Mouse (Mus musculus): ENCODE results near the gene 1110008L16Rik. TPM values are rescaled to one million over a fixed set of nuclear protein-coding genes. Genes with fewer than 3 reads are reported as not detected.
"Not testable (repeated sequence)": the region's sequence is repeated elsewhere in the genome, so short reads cannot be mapped to it uniquely, and the experiment has no call there.

The 1110008L16Rik gene
- polyA plus RNA-seq, 1 experiment from 2014 or later, result 12.1 TPM

DNA sequence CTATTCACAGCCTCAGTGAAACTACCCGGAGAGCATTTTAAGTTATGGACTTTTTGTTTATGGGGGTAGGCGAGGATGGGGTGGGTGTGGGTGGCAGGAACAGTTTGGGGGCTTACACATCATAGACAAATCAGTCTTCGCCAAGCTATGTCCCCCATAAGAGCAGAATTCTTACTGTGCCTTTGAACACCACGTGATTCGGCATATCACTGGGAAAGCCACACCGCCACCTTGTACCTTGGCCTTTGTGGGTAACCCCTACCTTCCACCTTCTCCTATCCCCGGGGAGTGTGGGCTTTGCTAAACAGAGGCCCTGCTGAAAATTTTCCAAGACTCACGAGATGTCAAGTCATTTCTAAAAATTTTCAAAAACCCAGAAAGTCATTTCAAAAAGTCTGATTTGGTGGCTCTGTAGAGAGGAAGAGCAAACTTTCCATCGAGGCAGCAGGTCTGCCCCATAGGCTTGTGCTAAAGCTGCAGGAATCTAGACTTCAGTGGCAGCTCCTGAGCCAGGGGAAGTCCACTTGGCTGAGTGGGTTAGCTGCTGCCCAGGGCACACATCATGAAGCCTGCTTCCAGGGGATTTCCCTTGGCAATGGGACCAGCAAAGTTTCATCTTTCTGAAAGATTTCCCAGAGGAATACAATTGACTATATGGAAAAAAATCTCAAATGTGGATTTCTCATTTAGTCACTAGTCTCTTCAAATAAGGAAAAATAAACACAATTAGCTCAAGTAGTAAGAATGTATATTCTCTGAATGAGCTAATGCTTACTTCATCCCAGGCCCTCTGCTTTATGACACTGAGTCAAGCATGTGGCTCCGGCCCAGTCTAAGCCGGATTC, 93.6 kb downstream of the 1110008L16Rik start:
- H3K4me3 ChIP-seq (ENCODE audit: low read depth, low read length), result no peak overlapping the region
- no peak for DNase-seq (ENCODE audit: low spot score)
- 89% methylated on average over 11 of the region's 11 CpGs for WGBS

DNA sequence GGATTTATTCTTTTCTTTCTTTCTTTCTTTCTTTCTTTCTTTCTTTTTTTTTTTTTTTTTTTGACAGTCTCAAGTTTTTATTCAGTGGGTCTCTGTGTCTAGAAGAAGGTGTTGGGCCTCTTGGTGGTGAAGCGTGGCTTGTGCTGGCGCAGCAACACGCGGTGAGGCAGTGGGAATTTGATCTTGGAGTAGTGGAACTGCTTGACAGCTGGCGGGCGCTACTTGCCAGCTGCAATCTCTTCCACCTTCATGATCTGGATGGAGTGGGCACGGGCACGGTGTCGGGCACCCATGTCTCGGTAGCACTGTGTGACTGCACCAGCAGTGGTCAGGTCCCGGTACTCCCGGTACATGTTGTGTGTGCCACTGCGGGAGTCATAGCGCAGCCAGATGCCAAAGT, 96.2 kb downstream of the 1110008L16Rik start:
- 93% methylated on average over 14 of the region's 14 CpGs for WGBS
- not testable (repeated sequence) for H3K4me3 ChIP-seq (ENCODE audit: low read depth, low read length); DNase-seq (ENCODE audit: low spot score); H3K36me3 ChIP-seq (ENCODE audit: control insufficient read depth, insufficient read depth, low read length); H3K4me2 ChIP-seq (ENCODE audit: low read length); H3K9me3 ChIP-seq (replicated peaks; ENCODE audit: control insufficient read depth, low read length); H3K27ac ChIP-seq (ENCODE audit: low read depth, low read length); H3K27me3 ChIP-seq (replicated peaks; ENCODE audit: control insufficient read depth, insufficient read depth, low read length); ATAC-seq; H3K9ac ChIP-seq (ENCODE audit: low read length)
- H3K4me1 ChIP-seq (ENCODE audit: control insufficient read depth, insufficient read depth, low read length), result peaks cover 10% of the 10 kb centered on the region

More for the DNA sequence above, 93.6 kb downstream of the 1110008L16Rik start:
- Histone ChIP-seq H3K9ac (ENCODE audit: low read length) (no peak overlapping the region), H3K4me1 (ENCODE audit: control insufficient read depth, insufficient read depth, low read length) (no peaks in the 10 kb centered on the region), H3K9me3 (replicated peaks; ENCODE audit: control insufficient read depth, low read length) (no peaks in the 10 kb centered on the region), H3K27ac (ENCODE audit: low read depth, low read length) (no peak overlapping the region), H3K27me3 (replicated peaks; ENCODE audit: control insufficient read depth, insufficient read depth, low read length) (no peaks in the 10 kb centered on the region), H3K36me3 (ENCODE audit: control insufficient read depth, insufficient read depth, low read length) (no peaks in the 10 kb centered on the region), H3K4me2 (ENCODE audit: low read length) (no peak overlapping the region)
- ATAC-seq, result no peak

DNA sequence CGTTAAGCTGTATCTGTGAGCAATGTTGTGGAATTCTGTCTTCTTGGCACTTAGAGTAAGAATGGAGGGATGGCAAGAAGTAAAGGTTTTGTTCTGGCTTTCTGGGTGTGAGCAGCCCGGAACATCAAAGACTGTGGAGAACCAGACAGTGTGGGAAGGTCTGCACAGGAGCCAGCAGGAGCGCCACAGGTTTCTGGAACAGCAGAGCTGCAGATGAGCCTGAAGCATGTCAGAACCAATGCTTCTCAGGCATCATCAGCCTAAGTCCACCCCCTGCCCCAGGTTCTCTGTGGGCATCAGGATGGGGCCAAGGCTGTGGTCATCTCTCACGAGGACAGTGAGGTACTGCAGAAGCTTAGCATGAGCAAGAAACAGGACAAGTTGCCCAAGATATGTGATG, 97.2 kb downstream of the 1110008L16Rik start:
- Histone ChIP-seq H3K9ac (ENCODE audit: low read length) (no peak overlapping the region), H3K27me3 (replicated peaks; ENCODE audit: control insufficient read depth, insufficient read depth, low read length) (no peaks in the 10 kb centered on the region), H3K36me3 (ENCODE audit: control insufficient read depth, insufficient read depth, low read length) (no peaks in the 10 kb centered on the region), H3K9me3 (replicated peaks; ENCODE audit: control insufficient read depth, low read length) (no peaks in the 10 kb centered on the region), H3K27ac (ENCODE audit: low read depth, low read length) (no peak overlapping the region), H3K4me1 (ENCODE audit: control insufficient read depth, insufficient read depth, low read length) (peaks cover 10% of the 10 kb centered on the region), H3K4me3 (ENCODE audit: low read depth, low read length) (no peak overlapping the region), H3K4me2 (ENCODE audit: low read length) (no peak overlapping the region)
- ATAC-seq (no peak), DNase-seq (ENCODE audit: low spot score) (no peak)
- WGBS, result 94% methylated on average over 4 of the region's 4 CpGs

DNA sequence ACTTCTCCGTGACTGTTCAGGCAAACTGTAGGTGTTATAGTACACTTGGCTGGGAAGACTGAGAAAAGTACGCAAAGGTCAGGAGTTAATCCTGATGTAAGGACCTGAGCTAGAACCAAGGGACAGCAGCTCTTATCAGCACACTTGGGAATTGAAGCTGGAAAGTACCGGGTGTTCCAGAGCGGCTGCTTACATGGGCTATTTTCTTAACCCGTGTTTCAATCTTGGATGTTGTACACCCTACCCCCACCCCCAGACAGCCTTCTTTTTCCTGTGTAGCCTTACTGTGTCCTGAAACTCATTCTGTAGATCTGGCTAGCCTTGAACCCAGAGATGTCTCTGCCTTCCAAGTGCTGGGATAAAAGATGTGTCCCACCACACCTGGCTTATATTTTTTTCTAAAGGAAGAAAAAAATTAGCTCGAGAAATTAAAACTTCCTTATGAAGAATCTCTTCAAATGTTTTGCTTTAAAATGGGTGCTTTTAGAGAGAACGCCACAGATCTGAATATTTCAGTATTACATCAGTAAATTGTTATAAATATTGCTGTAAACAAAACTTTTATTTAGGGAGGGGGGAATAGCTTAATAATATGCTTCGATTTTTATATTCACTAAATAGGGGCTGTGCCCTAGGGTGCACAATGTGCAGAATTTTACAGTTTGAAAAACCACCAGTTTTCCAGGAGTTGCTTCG, 98.3 kb downstream of the 1110008L16Rik start:
- ATAC-seq (no peak), DNase-seq (ENCODE audit: low spot score) (no peak)
- H3K4me3 ChIP-seq (ENCODE audit: low read depth, low read length), result peak overlapping the region; percentile 70
- no peaks in the 10 kb centered on the region for H3K9me3 ChIP-seq (replicated peaks; ENCODE audit: control insufficient read depth, low read length)
- H3K9ac ChIP-seq (ENCODE audit: low read length), result peak overlapping the region; percentile 76
- 75% methylated on average over 9 of the region's 9 CpGs for WGBS
- peak overlapping the region; percentile 82 for H3K4me2 ChIP-seq (ENCODE audit: low read length)
- H3K27me3 ChIP-seq (replicated peaks; ENCODE audit: control insufficient read depth, insufficient read depth, low read length), result no peaks in the 10 kb centered on the region
- no peaks in the 10 kb centered on the region for H3K36me3 ChIP-seq (ENCODE audit: control insufficient read depth, insufficient read depth, low read length)
- peaks cover 10% of the 10 kb centered on the region for H3K4me1 ChIP-seq (ENCODE audit: control insufficient read depth, insufficient read depth, low read length)
- peak overlapping the region; percentile 89 for H3K27ac ChIP-seq (ENCODE audit: low read depth, low read length)

DNA sequence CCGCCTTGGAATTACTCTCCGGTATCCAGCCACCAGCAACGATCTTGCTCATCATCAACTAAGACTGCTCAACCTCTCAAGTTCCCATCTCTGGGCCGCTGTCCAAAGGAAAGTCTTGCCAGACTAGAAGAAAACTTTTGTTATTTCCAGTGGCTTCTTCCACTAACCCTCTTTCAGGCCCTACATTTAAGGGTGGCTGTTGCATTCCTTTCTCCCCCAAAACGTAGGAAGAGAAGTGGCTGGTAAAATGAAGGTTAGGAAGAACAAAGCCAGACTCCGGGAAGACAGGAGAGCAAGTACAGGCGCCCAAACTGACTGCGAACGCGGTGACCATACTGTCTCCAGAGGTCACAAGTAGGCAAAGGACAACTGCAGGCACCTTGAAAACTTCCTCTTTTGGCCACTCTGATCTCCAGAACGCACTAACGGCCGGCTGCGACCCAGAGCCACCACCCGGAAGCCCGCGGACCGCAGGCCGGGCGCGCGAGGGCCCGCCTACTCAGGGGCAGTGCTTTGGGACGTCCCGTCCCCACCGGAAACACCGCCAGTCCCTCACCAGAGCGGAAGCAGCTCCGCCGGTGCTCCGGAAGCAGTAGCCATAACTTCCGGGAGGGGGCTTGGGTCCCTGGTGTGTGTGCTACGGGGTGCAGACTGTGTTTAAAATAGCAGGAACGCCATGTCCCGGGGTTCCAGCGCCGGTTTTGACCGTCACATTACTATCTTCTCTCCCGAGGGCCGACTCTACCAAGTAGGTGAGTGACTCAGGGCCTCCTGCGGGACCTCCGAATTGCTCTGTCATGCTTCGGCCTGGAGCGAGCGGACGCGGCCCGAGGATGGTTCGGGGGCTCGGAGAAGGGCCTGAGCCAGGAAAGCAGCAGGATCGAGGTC, 99.1 kb downstream of the 1110008L16Rik start:
- peak overlapping the region; percentile 70 for H3K4me3 ChIP-seq (ENCODE audit: low read depth, low read length)
- no peaks in the 10 kb centered on the region for H3K27me3 ChIP-seq (replicated peaks; ENCODE audit: control insufficient read depth, insufficient read depth, low read length)
- no peaks in the 10 kb centered on the region for H3K9me3 ChIP-seq (replicated peaks; ENCODE audit: control insufficient read depth, low read length)
- H3K27ac ChIP-seq (ENCODE audit: low read depth, low read length), result peak overlapping the region; percentile 89
- no peaks in the 10 kb centered on the region for H3K36me3 ChIP-seq (ENCODE audit: control insufficient read depth, insufficient read depth, low read length)
- H3K4me1 ChIP-seq (ENCODE audit: control insufficient read depth, insufficient read depth, low read length), result peaks cover 10% of the 10 kb centered on the region
- 1% methylated on average over 51 of the region's 51 CpGs for WGBS
- ATAC-seq (peak; percentile 99), DNase-seq (ENCODE audit: low spot score) (peak; percentile 97)
- H3K9ac ChIP-seq (ENCODE audit: low read length), result peak overlapping the region; percentile 76
- H3K4me2 ChIP-seq (ENCODE audit: low read length), result peak overlapping the region; percentile 82

DNA sequence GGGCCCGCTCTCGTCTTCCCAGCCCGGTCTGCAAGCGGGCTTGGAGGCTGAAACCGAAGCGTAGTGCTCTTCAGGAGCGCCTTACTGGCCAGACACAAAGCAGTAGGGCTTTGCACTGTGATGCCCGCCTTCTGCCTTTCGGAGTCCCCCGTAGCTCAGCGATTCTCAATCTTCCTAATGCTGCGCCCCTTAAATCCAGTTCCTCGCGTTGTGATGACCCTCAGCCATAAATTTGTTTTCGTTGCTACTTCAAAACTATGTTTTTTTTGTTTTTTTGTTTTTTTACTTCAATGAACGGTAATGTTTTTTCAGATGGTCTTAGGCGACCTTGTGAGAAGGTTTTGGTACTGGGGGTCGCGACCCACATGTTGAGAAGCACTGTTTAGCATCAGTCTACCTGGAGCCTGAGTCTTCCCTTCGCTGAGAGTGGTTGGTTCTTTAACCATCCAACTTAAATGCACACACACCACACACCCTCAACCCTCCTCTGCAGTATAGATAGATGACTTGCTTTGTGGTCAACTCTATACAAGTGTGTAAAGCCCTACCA, 99.8 kb downstream of the 1110008L16Rik start:
- DNase-seq (ENCODE audit: low spot score), result peak; percentile 6
- Histone ChIP-seq H3K4me1 (ENCODE audit: control insufficient read depth, insufficient read depth, low read length) (peaks cover 10% of the 10 kb centered on the region), H3K4me3 (ENCODE audit: low read depth, low read length) (peak overlapping the region; percentile 70), H3K36me3 (ENCODE audit: control insufficient read depth, insufficient read depth, low read length) (0 out of 2 replicates have a peak, but pooled peaks cover 3% of the 10 kb centered on the region), H3K9me3 (replicated peaks; ENCODE audit: control insufficient read depth, low read length) (no peaks in the 10 kb centered on the region), H3K27ac (ENCODE audit: low read depth, low read length) (peak overlapping the region; percentile 89; the same call in 1 of the 2 replicates), H3K27me3 (replicated peaks; ENCODE audit: control insufficient read depth, insufficient read depth, low read length) (no peaks in the 10 kb centered on the region), H3K9ac (ENCODE audit: low read length) (peak overlapping the region; percentile 76), H3K4me2 (ENCODE audit: low read length) (peak overlapping the region; percentile 82)
- peak; percentile 21; the same call in 1 of the 2 replicates for ATAC-seq
- WGBS, result 2% methylated on average over 20 of the region's 20 CpGs

DNA sequence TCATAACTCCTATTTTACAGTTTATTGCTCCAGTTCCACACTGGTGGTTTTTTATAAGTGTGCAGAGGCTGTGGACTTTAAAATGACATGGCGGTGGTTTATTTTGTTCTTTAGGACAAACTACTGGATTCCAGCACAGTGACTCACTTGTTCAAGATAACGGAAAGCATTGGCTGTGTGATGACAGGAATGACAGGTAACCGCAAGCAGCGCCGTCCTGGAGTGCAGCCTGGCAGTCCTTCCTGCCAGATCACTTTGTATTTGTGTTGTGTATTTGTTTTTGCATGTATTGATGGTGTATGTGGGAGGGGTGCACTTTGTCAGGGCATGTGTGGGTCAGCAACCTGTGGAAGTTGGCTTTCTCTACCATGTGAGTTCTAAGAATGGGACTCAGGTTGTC, 108.5 kb downstream of the 1110008L16Rik start:
- Histone ChIP-seq H3K27ac (ENCODE audit: low read depth, low read length) (no peak overlapping the region), H3K4me3 (ENCODE audit: low read depth, low read length) (no peak overlapping the region), H3K9me3 (replicated peaks; ENCODE audit: control insufficient read depth, low read length) (no peaks in the 10 kb centered on the region), H3K27me3 (replicated peaks; ENCODE audit: control insufficient read depth, insufficient read depth, low read length) (no peaks in the 10 kb centered on the region), H3K36me3 (ENCODE audit: control insufficient read depth, insufficient read depth, low read length) (peaks cover 46% of the 10 kb centered on the region), H3K4me1 (ENCODE audit: control insufficient read depth, insufficient read depth, low read length) (no peaks in the 10 kb centered on the region), H3K9ac (ENCODE audit: low read length) (no peak overlapping the region), H3K4me2 (ENCODE audit: low read length) (no peak overlapping the region)
- ATAC-seq (no peak), DNase-seq (ENCODE audit: low spot score) (no peak)
- WGBS, result 92% methylated on average over 5 of the region's 5 CpGs

DNA sequence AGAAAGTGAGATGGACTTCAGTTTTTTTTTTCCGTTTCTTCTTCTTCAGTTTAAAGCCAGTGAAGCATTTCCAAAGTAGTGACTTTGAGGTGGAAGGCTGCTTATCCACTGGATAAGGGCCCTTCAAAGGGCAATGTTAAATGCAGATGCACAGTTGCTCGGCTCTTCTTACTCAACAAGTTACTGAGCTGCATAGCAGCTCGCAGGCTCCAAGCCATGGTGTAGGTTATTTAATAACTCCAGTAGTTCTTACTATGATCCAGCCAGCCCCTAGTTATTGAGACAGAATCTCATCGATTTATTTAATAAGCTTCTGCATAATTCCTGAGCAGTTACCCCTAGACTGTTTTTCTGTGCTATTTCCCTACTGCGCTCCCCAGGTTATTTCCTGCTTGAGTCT, 115.9 kb downstream of the 1110008L16Rik start:
- no peak overlapping the region for H3K4me2 ChIP-seq (ENCODE audit: low read length)
- H3K27ac ChIP-seq (ENCODE audit: low read depth, low read length), result no peak overlapping the region
- no peaks in the 10 kb centered on the region for H3K27me3 ChIP-seq (replicated peaks; ENCODE audit: control insufficient read depth, insufficient read depth, low read length)
- no peaks in the 10 kb centered on the region for H3K9me3 ChIP-seq (replicated peaks; ENCODE audit: control insufficient read depth, low read length)
- no peak overlapping the region for H3K9ac ChIP-seq (ENCODE audit: low read length)
- H3K4me3 ChIP-seq (ENCODE audit: low read depth, low read length), result no peak overlapping the region
- H3K4me1 ChIP-seq (ENCODE audit: control insufficient read depth, insufficient read depth, low read length), result no peaks in the 10 kb centered on the region
- 96% methylated on average over 5 of the region's 5 CpGs for WGBS
- peaks cover 90% of the 10 kb centered on the region for H3K36me3 ChIP-seq (ENCODE audit: control insufficient read depth, insufficient read depth, low read length)
- no peak for DNase-seq (ENCODE audit: low spot score)
- no peak for ATAC-seq
